Mouse (Mus musculus) neural tube, embryonic 11.5 days (tissue): ENCODE data around the gene Lmbr1l. TPM values are rescaled to one million over a fixed set of nuclear protein-coding genes. Genes with fewer than 3 reads are reported as not detected.
A peak's percentile ranks its signal among the peaks of the same experiment; 100 is the strongest.

Experiments used
- ATAC-seq: fragments of 200-750 bp; cut with Nextera tagmentation; 2 replicates; pipeline ENCODE4 v1.8.0; 2017; ENCODE audit warnings: moderate number of reproducible peaks, mild to moderate bottlenecking, moderate TSS enrichment, moderate library complexity; ENCODE audit not compliant: insufficient read depth, low FRiP score, low TSS enrichment
- DNase-seq: peaks from one replicate; pipeline ENCODE4 v3.0.0-alpha.2; 2015; ENCODE audit warnings: low spot score
- H3K27ac ChIP-seq: fragments of 300-500 bp; sonication (generic); 2 replicates; pipeline ENCODE4 v1.5.1; 2014; ENCODE audit warnings: low read depth, mild to moderate bottlenecking, low read length
- H3K27me3 ChIP-seq: fragments of 300-500 bp; sonication (generic); 2 replicates; pipeline ENCODE4 v1.6.1; 2014; ENCODE audit warnings: mild to moderate bottlenecking, low read length, mixed read lengths; ENCODE audit not compliant: control insufficient read depth, insufficient read depth
- H3K36me3 ChIP-seq: fragments of 300-500 bp; sonication (generic); 2 replicates; pipeline ENCODE4 v1.6.1; 2014; ENCODE audit warnings: mild to moderate bottlenecking, low read length, moderate library complexity, mixed read lengths; ENCODE audit not compliant: control insufficient read depth, insufficient read depth
- H3K4me1 ChIP-seq: fragments of 300-500 bp; sonication (generic); 2 replicates; pipeline ENCODE4 v1.6.1; 2014; ENCODE audit warnings: low read length, mixed read lengths; ENCODE audit not compliant: control insufficient read depth, insufficient read depth
- H3K4me2 ChIP-seq: fragments of 300-500 bp; sonication (generic); 2 replicates; pipeline ENCODE4 v1.6.1; 2014; ENCODE audit warnings: low read depth, mild to moderate bottlenecking, moderate library complexity
- H3K4me3 ChIP-seq: fragments of 300-500 bp; sonication (generic); 2 replicates; pipeline ENCODE4 v1.5.1; 2014; ENCODE audit warnings: low read depth, low read length
- H3K9ac ChIP-seq: fragments of 300-500 bp; sonication (generic); 2 replicates; pipeline ENCODE4 v1.6.1; 2014; ENCODE audit warnings: mild to moderate bottlenecking, low read length
- H3K9me3 ChIP-seq: fragments of 300-500 bp; sonication (generic); 2 replicates; pipeline ENCODE4 v1.6.1; 2016; ENCODE audit warnings: low read length; ENCODE audit not compliant: control insufficient read depth
- WGBS: fragments of 180-500 bp; shearing (Covaris S2); extraction: QIAGEN DNeasy Blood & Tissue Kit; methylation state at CpG from one replicate; pipeline ENCODE4 v1.1.7; 2014; 5-methylcytosine and 5-hydroxymethylcytosine counted together
- polyA plus RNA-seq: library from polyadenylated mRNA; unstranded; fragments of >200 nt; fragmentation: Nextera tagmentation; extraction: Ambion mirVana; gene quantifications from 2 replicates; pipeline ENCODE4 v1.2.1, GENCODE M21; 2014

The Lmbr1l gene
- polyA plus RNA-seq, result 7.1 and 8.9 TPM in 2 replicates

DNA sequence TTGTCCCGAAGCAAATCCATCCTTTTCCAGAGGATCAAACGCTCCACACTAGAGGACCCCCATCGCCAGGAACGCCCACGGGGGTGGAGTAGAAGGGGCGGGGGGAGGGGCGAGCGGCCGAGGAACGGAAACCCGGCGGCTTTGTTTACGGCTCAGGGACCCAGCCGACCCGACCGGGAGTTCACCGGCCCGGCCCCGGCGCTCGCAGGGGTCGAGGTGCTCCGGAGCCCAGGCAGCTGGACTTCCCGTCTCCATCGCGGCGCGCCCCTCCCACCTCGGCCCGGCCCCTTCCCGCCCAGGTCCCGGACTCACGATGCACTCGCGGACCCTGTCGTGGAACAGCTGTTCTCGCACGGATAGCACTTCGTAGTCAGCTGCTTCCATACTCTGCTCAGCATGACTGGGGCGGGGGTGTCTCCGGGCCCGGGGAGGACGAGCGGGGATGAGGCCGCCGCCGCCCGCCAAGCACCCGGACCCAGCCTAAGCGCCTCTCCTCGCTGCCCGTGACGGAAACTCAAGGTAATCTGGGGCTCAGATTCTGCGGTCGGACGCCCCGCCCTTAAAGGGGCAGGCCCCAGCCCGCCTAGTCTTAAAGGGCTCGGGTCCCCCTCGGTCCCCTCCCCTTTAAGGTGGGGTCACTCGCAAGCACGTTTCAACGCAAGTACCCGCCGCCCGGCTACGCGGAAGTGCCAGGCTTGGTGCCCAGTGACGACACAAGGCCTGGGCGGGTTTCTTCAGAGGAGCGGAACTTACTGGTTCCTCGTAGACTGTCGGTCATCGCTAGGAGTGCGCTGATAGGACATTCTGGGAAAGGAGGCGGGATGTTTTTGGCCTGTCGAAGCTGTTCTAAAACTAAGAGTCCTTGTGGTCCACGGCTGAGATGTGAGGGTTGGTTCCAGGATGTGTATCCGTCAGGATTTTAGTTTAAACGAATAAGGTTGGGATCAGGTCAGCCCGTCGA is at the start of gene Lmbr1l:
Gene Lmbr1l (minus strand): TSS at position 694 of the 961 bp plus-strand sequence.
- H3K4me3 ChIP-seq, result peak within 1 kb of the TSS; percentile 88
- peak; percentile 97 for ATAC-seq
- WGBS, result under 1% methylated on average over 82 of the region's 82 CpGs
- peak within 1 kb of the TSS; percentile 87 for H3K4me2 ChIP-seq
- H3K27ac ChIP-seq, result peak within 1 kb of the TSS; percentile 93
- no peaks in the 10 kb centered on the region for H3K36me3 ChIP-seq
- peaks cover 5% of the 10 kb centered on the region; the same call in 1 of the 2 replicates for H3K4me1 ChIP-seq
- H3K9ac ChIP-seq, result peak within 1 kb of the TSS; percentile 90
- H3K27me3 ChIP-seq, result no peaks in the 10 kb centered on the region
- H3K9me3 ChIP-seq, result no peaks in the 10 kb centered on the region
- peak; percentile 99 for DNase-seq

DNA sequence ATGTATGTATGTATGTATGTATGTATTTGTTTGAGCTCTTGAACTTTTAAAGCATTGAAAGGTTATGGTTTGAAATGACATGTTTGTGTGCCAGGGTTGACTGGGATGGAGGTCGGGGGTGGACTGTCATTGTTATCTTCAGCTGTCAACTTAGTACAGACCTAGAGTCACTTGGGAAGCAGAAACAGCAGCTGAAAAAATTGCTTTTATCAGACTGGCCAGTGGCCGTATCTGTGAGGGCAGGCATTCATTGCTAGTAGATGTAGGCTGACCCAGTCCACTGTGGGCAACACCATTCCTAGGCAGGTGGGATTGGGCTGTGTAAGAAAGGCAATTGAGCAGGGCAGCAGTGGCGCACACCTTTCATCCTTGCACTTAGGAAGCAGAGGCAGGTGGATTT is 41.5 kb upstream of the Lmbr1l start:
- no peak for DNase-seq
- H3K27me3 ChIP-seq, result no peaks in the 10 kb centered on the region
- ATAC-seq, result no peak
- H3K36me3 ChIP-seq, result no peaks in the 10 kb centered on the region
- 90% methylated on average over 3 of the region's 3 CpGs for WGBS
- no peak overlapping the region for H3K4me2 ChIP-seq
- no peak overlapping the region for H3K4me3 ChIP-seq
- H3K4me1 ChIP-seq, result 0 out of 2 replicates have a peak, but pooled peaks cover 9% of the 10 kb centered on the region
- no peak overlapping the region for H3K9ac ChIP-seq
- no peaks in the 10 kb centered on the region for H3K9me3 ChIP-seq
- no peak overlapping the region for H3K27ac ChIP-seq

DNA sequence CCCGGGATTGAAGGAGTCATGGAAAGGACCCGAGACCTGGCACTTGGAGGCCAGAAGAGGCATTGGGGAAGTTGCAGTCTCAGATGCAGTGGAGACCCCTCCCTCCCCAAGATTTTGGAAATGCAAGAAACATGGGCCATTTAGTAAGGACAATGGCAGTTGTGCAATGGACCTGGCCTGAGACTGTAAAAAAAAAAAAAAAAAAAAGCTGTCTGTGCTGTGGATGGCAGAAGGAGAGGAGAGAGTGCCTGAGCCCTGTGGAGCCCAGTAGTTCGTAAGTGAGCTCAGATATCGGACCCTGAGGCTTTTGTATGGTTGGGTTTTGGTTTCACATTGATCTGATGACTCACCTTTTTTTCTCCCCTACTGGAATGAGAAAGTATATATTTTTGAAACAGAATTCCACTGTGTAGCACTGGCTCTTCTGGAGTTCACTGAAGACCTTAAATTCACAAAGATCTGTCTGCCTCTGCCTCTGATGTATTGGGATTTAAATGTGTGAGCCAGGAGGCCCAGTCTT is 40.9 kb upstream of the Lmbr1l start:
- ATAC-seq (no peak), DNase-seq (no peak)
- Histone ChIP-seq H3K4me1 (0 out of 2 replicates have a peak, but pooled peaks cover 9% of the 10 kb centered on the region), H3K9me3 (no peaks in the 10 kb centered on the region), H3K9ac (no peak overlapping the region), H3K27me3 (no peaks in the 10 kb centered on the region), H3K36me3 (no peaks in the 10 kb centered on the region), H3K4me3 (no peak overlapping the region), H3K27ac (no peak overlapping the region), H3K4me2 (no peak overlapping the region)
- 84% methylated on average over 4 of the region's 4 CpGs for WGBS

DNA sequence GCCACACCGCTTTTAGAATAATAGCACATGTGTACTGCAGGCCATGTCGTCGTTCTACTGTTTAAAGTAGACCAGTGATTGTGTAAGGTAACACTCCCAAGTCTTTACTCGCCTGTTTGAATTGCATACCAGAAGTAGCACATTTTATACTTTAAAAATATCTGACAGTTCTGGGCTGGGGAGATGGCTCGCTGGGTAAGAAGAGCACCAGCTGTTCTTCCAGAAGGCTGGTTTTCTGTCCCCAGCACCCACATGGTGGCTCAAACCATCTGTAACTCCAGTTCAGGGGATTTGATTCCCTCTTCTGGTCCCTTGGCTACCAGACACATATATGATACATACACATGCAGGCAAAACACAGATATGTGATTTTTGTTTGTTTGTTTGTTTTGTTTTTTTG is 39.4 kb upstream of the Lmbr1l start:
- Histone ChIP-seq H3K27me3 (no peaks in the 10 kb centered on the region), H3K4me3 (no peak overlapping the region), H3K36me3 (no peaks in the 10 kb centered on the region), H3K9me3 (no peaks in the 10 kb centered on the region), H3K4me1 (0 out of 2 replicates have a peak, but pooled peaks cover 9% of the 10 kb centered on the region), H3K27ac (no peak overlapping the region), H3K4me2 (no peak overlapping the region), H3K9ac (no peak overlapping the region)
- ATAC-seq (no peak), DNase-seq (no peak)
- 89% methylated on average over 5 of the region's 5 CpGs for WGBS

- Histone ChIP-seq H3K36me3 (no peaks in the 10 kb centered on the region), H3K4me2 (no peak overlapping the region), H3K27me3 (no peaks in the 10 kb centered on the region), H3K9me3 (no peaks in the 10 kb centered on the region), H3K27ac (peak overlapping the region; percentile 98; the same call in 1 of the 2 replicates), H3K4me3 (no peak overlapping the region), H3K9ac (no peak overlapping the region), H3K4me1 (0 out of 2 replicates have a peak, but pooled peaks cover 9% of the 10 kb centered on the region)
- no peak for DNase-seq
- ATAC-seq, result no peak
- 84% methylated on average over 4 of the region's 4 CpGs for WGBS
Observed at GRCm38 (mm10) chr15:98956000-98956399, 38.0 kb upstream of the Lmbr1l start.

- peak overlapping the region; percentile 50 for H3K4me2 ChIP-seq
- peak overlapping the region; percentile 54 for H3K9ac ChIP-seq
- WGBS, result 70% methylated on average over 4 of the region's 4 CpGs
Observed at GRCm38 (mm10) chr15:98955324-98955723, 37.3 kb upstream of the Lmbr1l start.

GRCm38 (mm10) chr15:98954425-98955253 is 36.6 kb upstream of the Lmbr1l start:
- peak overlapping the region; percentile 54 for H3K9ac ChIP-seq
- no peaks in the 10 kb centered on the region for H3K27me3 ChIP-seq
- peak overlapping the region; percentile 50 for H3K4me2 ChIP-seq
- DNase-seq (peak; percentile 83), ATAC-seq (peak; percentile 15; the same call in 1 of the 2 replicates)
- H3K4me1 ChIP-seq, result 0 out of 2 replicates have a peak, but pooled peaks cover 9% of the 10 kb centered on the region
- H3K9me3 ChIP-seq, result no peaks in the 10 kb centered on the region
- 9% methylated on average over 14 of the region's 14 CpGs for WGBS
- H3K36me3 ChIP-seq, result no peaks in the 10 kb centered on the region
- H3K27ac ChIP-seq, result peak overlapping the region; percentile 98
- H3K4me3 ChIP-seq, result peak overlapping the region; percentile 24

More at GRCm38 (mm10) chr15:98955324-98955723, 37.3 kb upstream of the Lmbr1l start:
- Histone ChIP-seq H3K4me3 (peak overlapping the region; percentile 19; the same call in 1 of the 2 replicates), H3K36me3 (no peaks in the 10 kb centered on the region), H3K27ac (peak overlapping the region; percentile 98), H3K9me3 (no peaks in the 10 kb centered on the region), H3K27me3 (no peaks in the 10 kb centered on the region), H3K4me1 (0 out of 2 replicates have a peak, but pooled peaks cover 9% of the 10 kb centered on the region)
- no peak for ATAC-seq
- DNase-seq, result no peak
